Mouse (Mus musculus): ENCODE results near the gene Nts.
A peak's percentile ranks its signal among the peaks of the same experiment; 100 is the strongest.
"Not testable (repeated sequence)": the region's sequence is repeated elsewhere in the genome, so short reads cannot be mapped to it uniquely, and the experiment has no call there.

Nts gene

DNA sequence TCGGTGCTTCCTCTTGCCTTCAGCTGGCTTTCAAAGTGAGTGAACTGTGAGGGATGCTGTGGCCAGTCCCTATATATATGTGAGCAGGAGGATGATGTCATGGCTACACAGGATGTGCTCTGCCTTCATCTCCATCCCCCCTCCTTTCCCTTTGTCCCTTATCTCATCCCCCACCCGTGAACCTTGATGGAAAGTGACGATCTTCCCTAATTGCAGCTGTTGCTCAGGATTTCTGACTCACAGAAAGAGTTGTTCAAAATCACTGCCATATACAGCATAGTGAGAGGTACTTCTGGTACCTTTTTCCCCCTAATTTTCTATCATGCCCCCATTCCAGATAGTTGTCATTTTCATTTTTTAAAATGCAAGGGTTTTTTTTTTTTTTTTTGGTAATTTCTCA lies at the start of gene Nts:
Nts (minus strand) TSS at position 101 of the 400 bp plus-strand sequence.
- no peak for DNase-seq

DNA sequence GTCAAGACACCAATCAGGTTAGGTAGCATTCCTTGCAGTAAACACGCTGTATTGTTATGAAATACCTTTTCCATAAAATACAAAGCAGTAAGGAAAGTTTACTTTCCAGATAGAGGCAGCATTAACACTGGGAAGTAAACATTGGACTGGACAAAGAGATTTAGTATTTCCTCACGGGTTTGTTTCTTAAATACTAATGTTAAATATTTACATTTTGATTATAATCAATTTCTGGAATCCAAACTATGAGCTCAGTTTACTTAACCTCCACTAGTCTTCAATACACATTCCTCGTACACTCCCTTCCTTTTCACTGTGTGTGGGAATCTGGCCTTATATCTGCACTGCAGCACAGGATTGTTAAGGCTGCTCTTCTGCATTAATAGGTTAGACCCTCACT lies 37.6 kb upstream of the Nts start:
- no peak for DNase-seq

DNA sequence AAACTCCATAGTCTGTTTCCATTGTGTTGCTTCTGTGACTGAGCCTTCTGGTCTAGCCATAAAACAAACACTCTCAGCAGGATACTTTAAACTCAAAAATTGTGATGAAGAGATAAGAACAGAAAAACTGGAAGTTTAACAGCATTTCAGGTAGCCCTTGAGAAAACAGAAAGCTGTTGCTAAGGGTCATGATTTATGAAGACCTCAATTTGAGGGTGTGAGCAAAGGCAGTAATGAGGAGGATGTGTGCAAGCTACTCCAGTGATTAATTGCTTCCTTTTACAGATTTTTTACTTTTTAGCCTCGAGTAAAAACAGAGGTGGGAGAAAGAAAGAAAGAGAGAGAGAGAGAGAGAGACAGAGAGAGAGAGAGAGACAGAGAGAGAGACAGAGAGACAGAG lies 23.9 kb upstream of the Nts start:
- DNase-seq: no peak

DNA sequence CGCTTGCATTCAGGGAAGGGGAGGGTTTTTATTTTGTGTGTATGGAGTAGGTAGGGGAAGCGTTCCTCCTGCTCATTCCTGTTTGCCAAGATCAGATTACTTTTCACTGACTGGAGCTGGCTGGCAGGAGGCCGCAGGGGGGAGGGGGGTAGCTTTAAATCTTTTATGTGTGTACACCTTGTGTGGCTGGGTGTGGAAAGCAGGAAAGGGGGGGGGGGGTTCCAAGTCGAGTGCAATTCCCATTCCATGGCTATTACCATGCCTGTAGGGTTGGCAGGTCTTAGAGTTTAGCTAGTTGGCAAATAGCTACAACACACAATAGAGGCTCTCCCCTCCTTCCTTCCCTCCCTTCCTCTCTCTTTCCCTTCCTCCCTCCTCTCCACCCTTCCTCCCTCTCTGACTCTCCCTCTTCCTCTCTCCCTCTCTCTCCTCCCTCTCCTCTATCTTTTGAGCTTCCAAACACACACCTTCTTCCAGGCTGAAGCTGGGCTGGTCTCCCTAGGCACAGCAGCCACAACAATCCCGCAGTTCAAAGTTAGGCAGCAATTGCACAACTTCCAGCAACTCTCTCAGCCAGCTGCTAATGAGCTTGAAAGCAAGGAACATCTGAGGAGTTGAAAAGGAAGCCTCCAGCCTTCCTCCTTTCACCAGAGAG lies 21.6 kb upstream of the Nts start, which contains the start of gene Rassf9:
Rassf9 (plus strand) TSS at position 416 of the 655 bp plus-strand sequence.
- DNase-seq: no peak

DNA sequence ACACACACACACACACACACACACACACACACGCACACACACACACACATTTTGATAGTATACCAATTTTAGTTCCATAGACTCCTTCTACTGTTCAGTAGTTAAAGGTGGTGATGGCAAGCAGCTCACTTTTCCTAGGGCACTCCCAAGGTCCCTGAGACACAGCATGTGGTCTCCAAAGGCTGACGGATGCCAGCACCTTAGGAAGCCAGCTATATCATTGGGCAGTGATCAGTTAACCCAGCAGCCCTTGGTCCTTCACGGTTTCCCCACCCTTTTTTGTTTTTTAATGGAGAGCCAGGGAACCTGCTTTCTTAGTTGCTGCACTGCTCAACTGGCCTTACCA lies 21.1 kb upstream of the Nts start:
- DNase-seq: no peak

DNA sequence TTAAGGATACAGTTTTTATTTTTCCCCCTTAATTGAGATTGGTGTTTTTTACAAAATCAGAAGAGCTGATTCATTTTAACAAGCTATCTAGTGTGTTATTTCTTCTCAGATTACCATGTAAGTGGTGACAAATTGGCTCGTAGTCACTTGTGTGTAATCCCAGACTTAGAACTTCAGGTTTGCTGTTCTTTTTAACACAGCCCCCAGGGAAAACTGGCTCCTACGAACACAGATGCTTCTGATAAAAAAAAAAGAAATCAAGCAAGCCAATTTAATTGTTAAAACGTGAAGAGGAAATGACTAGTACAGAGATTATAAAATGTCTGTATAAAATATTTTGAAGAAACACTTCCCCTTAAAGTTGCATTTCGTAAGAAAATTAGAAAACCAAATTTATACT lies 17.1 kb upstream of the Nts start:
- DNase-seq: no peak

DNA sequence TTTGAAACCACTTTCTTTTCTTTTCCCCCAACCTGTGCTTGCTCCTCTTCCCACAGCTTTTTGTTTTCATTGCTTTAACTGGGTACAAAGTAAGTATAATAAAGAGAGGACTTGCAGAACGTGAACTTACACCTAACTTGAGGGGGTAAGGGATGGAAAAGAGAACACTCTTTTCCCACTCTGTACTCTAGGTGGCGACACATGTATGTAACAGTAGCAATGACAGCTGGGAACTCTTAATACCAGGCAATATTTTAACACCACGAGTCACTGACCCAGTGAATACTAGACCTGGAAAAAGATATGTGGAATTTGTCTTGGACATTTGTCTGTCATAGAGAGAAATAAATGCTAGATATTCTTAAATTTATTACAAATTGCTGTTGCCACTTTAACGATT lies 8.5 kb upstream of the Nts start:
- no peak for DNase-seq

DNA sequence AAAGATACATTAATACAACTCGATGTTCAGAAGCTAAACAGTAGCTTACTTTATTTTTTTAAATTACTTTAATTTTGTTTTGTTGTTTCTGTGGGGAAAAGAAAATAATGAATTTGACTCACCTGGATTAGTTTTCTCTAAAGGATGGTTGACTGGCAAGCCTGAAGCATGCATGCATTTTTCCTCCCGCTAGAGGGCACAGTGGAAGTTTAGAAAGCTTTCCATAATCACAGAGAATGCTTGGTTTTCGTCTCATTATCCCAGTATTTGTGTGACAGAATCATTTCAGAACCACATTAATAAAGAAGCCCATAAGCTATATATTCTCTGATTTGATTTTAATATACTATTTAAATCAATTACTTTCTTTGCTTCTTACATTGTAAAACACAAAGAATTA lies 1.5 kb upstream of the Nts start:
- no peak for DNase-seq

DNA sequence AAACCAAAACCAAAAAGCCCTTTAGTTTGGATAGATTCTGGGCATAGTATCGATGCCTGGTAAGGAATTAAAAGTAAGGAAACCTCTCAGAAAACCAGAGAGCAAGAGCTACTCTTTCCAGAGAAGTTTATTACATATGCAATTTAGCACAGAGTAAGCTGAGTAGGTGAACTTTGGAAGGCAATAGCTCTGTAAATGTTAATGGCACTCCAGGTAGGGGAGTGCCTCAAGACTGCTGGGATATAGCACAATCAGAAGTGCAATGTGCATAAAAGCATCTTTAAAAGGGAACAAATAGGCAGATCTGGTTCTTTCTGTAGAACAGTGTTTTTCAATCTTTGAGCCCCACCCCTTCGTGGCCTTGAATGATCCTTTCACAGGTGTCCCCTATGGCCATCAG lies 20.9 kb downstream of the Nts start:
- no peak for DNase-seq

DNA sequence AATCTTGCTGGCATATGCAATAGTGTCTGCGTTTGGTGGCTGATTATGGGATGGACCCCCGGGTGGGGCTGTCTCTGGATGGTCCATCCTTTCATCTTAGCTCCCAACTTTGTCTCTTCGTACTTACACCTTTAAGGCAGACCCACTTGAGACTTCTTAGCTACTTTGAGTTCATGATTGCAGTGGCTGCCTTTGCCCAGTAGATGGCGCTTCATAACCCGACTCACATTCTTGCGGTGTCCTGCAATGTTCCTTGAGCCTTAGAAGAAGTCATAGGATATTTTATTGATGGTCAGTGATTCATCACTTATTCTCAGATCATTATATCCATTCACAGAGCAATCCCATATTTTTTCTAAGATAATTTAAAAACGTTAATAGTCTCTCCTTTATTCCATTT lies 38.5 kb downstream of the Nts start:
- DNase-seq: peak; percentile 5

DNA sequence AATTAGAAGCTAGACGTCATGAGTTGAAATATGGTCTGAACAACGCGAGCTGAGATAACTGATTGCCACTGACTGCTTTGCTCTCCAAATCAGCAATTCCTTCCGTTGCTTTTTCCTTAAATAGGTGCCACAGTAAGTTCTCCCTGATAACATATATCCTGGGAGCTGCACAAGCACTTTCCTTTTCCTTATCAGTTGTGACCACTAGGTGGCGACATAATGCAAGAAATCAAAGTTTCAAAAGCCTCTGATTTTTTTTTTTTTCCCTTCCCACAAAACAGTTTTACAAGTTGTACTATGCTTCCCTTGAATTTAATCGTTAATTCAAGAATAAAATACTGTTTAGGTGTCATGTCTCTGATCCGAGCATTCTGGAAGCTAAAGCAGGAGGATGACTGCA lies 40.8 kb downstream of the Nts start:
- DNase-seq: peak; percentile 21

DNA sequence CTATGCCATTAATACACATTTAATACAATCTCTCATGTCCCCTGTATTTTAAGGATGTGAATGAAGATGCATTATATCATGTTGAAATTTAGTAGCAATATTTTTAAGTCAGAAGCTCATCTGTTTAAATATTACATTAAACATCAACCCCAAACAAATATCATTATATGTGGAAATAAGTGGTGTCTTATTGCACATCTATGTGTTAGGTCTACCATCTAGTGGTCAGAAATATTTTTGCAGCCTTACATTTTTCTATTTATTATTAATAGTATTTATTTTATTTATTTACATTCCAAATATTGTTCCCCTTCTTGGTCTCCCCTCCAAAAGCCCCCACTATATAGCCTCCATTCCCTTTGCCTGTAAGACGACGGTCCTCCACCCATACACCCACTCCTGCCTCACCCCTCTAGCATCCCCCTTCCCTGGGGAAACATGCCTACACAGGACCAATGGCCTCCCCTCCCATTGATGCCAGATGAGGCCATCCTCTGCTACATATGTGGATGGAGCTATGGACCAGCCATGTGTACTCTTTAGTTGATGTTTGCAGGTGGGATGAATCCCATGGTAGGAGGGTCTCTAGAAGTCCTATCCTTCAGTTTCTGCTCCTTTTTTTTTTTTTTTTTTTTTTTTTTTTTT lies 45.3 kb downstream of the Nts start:
- DNase-seq: no peak

DNA sequence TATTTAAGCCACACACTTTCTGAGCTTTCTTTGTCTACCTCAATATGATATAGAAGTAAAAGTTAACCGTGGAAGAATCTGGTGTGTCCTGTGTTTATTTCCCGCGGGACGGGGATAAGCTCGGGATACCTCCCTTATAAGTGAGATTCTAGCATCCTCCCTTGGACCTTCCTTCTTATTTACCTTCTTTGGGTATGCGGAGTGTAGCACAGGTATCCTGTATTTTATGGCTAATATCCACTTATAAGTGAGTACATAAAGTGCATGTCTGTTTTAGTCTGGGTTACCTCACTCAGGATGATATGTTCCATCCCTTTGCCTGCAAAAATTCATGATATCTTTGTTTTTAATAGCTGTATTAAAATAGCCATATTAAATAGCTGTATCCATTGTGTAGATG lies 54.8 kb downstream of the Nts start:
- not testable (repeated sequence) for DNase-seq

DNA sequence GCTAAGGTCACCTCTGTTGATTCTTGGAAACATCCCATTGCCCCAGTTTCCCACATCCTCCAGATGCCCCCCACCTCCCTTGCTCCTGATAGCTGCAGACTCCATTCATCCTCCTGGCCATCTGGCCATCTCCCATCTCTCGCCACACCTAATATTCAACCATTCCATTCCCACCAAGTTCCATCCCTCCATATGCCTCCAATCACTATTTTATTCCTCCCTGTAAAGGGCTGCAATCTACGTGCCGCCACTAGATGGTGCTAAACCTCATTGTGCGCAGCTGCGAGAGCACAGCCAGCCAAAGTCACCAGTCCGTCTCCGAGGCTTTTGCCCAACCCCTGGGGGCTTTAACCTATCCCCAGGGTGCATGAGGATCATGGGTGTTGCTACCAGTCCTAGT lies 55.2 kb downstream of the Nts start:
- DNase-seq: peak; percentile 9

All from thymus, postnatal 14 days (tissue).